Mouse (Mus musculus): ENCODE measurements around the gene B4galt3.

Gene B4galt3

GRCm38 (mm10) chr1:171269848-171270572 is at the start of gene B4galt3:
Gene B4galt3 (plus strand): TSS chr1:171270328.
- DNase-seq, result peak; percentile 97 to 98

GRCm38 (mm10) chr1:171220871-171221270 is 49.3 kb upstream of the B4galt3 start:
- peak; percentile 88 to 93 for DNase-seq

- DNase-seq, result peak in 1 of 2 experiments; percentile 51
Observed at GRCm38 (mm10) chr1:171221281-171222193, 48.6 kb upstream of the B4galt3 start.

GRCm38 (mm10) chr1:171222238-171223155 is 47.6 kb upstream of the B4galt3 start, which contains the start of gene Tomm40l:
Gene Tomm40l (minus strand): TSS chr1:171222514.
- peak; percentile 94 to 99 for DNase-seq

- no peak for DNase-seq
Observed at GRCm38 (mm10) chr1:171223168-171223567, 47.0 kb upstream of the B4galt3 start.

GRCm38 (mm10) chr1:171223796-171224195 is 46.3 kb upstream of the B4galt3 start:
- DNase-seq, result peak; percentile 64 to 73

- DNase-seq, result no peak
Observed at GRCm38 (mm10) chr1:171224857-171225256, 45.3 kb upstream of the B4galt3 start, which contains the start of gene Apoa2. Gene Apoa2 (plus strand): TSS chr1:171225054.

- peak in 1 of 2 experiments; percentile 21 for DNase-seq
Observed at GRCm38 (mm10) chr1:171226780-171227179, 43.3 kb upstream of the B4galt3 start.

- no peak for DNase-seq
Observed at GRCm38 (mm10) chr1:171227879-171228278, 42.2 kb upstream of the B4galt3 start.

- no peak for DNase-seq
Observed at GRCm38 (mm10) chr1:171229750-171230149, 40.4 kb upstream of the B4galt3 start.

- DNase-seq, result no peak
Observed at GRCm38 (mm10) chr1:171230215-171230614, 39.9 kb upstream of the B4galt3 start.

- DNase-seq, result no peak
Observed at GRCm38 (mm10) chr1:171231844-171232243, 38.3 kb upstream of the B4galt3 start.

- no peak for DNase-seq
Observed at GRCm38 (mm10) chr1:171232348-171232747, 37.8 kb upstream of the B4galt3 start.

- no peak for DNase-seq
Observed at GRCm38 (mm10) chr1:171232800-171233730, 37.1 kb upstream of the B4galt3 start.

- no peak for DNase-seq
Observed at GRCm38 (mm10) chr1:171234126-171234525, 36.0 kb upstream of the B4galt3 start, which contains the start of gene Fcer1g. Gene Fcer1g (minus strand): TSS chr1:171234365.

GRCm38 (mm10) chr1:171234538-171234937 is 35.6 kb upstream of the B4galt3 start:
- no peak for DNase-seq

- no peak for DNase-seq
Observed at GRCm38 (mm10) chr1:171235791-171236190, 34.3 kb upstream of the B4galt3 start.

- DNase-seq, result peak in 1 of 2 experiments; percentile 33
Observed at GRCm38 (mm10) chr1:171237438-171237837, 32.7 kb upstream of the B4galt3 start.

GRCm38 (mm10) chr1:171238463-171238862 is 31.7 kb upstream of the B4galt3 start:
- DNase-seq, result peak; percentile 75 to 80

GRCm38 (mm10) chr1:171239992-171240744 is 30.0 kb upstream of the B4galt3 start:
- DNase-seq, result peak; percentile 61 to 80

Data from kidney, postnatal 25 days (tissue).